Mouse (Mus musculus) liver, embryonic 13.5 days (tissue): ENCODE results near the gene Tfrc. TPM values are rescaled to one million over a fixed set of nuclear protein-coding genes. Genes with fewer than 3 reads are reported as not detected.
"Not testable (repeated sequence)": the region's sequence is repeated elsewhere in the genome, so short reads cannot be mapped to it uniquely, and the experiment has no call there.

Experiments used
- ATAC-seq: fragments of 200-750 bp; cut with Nextera tagmentation; 2 replicates; pipeline ENCODE4 v1.8.0; 2017; ENCODE audit warnings: low read depth, mild to moderate bottlenecking, moderate number of reproducible peaks, moderate library complexity
- DNase-seq: peaks from one replicate; pipeline ENCODE4 v3.0.0; 2022
- H3K27ac ChIP-seq: fragments of 300-500 bp; sonication (generic); 2 replicates; pipeline ENCODE4 v1.5.1; 2015; ENCODE audit warnings: moderate library complexity, mild to moderate bottlenecking, inconsistent platforms
- H3K27me3 ChIP-seq: fragments of 300-500 bp; sonication (generic); 2 replicates; pipeline ENCODE4 v1.6.1; 2015; ENCODE audit warnings: mild to moderate bottlenecking, inconsistent platforms
- H3K36me3 ChIP-seq: fragments of 300-500 bp; sonication (generic); 2 replicates; pipeline ENCODE4 v1.6.1; 2015; ENCODE audit warnings: mild to moderate bottlenecking, inconsistent platforms
- H3K4me1 ChIP-seq: fragments of 300-500 bp; sonication (generic); replicated peaks from 2 replicates; pipeline ENCODE4 v1.6.1; 2015; ENCODE audit warnings: inconsistent platforms
- H3K4me2 ChIP-seq: fragments of 300-500 bp; sonication (generic); 2 replicates; pipeline ENCODE4 v1.6.1; 2015; ENCODE audit warnings: inconsistent platforms, mild to moderate bottlenecking, moderate library complexity
- H3K4me3 ChIP-seq: fragments of 300-500 bp; sonication (generic); replicated peaks from 2 replicates; pipeline ENCODE4 v1.5.1; 2015; ENCODE audit warnings: mild to moderate bottlenecking, inconsistent platforms
- H3K9ac ChIP-seq: fragments of 300-500 bp; sonication (generic); 2 replicates; pipeline ENCODE4 v1.6.1; 2015; ENCODE audit warnings: mild to moderate bottlenecking, inconsistent platforms
- H3K9me3 ChIP-seq: fragments of 300-500 bp; sonication (generic); replicated peaks from 2 replicates; pipeline ENCODE4 v1.6.1; 2016; ENCODE audit warnings: inconsistent platforms
- WGBS: fragments of 180-500 bp; shearing (Covaris S2); methylation state at CpG from one replicate; pipeline ENCODE4 v1.1.7; 2015; ENCODE audit not compliant: insufficient replicate concordance; 5-methylcytosine and 5-hydroxymethylcytosine counted together
- polyA plus RNA-seq: library from polyadenylated mRNA; unstranded; fragments of >200 nt; fragmentation: Nextera tagmentation; extraction: Ambion mirVana; gene quantifications from 2 replicates; pipeline ENCODE4 v1.2.1, GENCODE M21; 2015

The Tfrc gene
- polyA plus RNA-seq, 1 experiment from 2014 or later, result 262 TPM

- Histone ChIP-seq H3K4me1 (peaks cover 29% of the 10 kb centered on the region), H3K9me3 (no peaks in the 10 kb centered on the region), H3K27ac (no peak overlapping the region), H3K9ac (no peak overlapping the region), H3K36me3 (no peaks in the 10 kb centered on the region), H3K27me3 (peaks cover 6% of the 10 kb centered on the region; the same call in 1 of the 2 replicates), H3K4me3 (no peak overlapping the region), H3K4me2 (no peak overlapping the region)
- ATAC-seq, result no peak
- DNase-seq, result no peak
- WGBS, result 81% methylated on average over 5 of the region's 5 CpGs
Measured at GRCm38 (mm10) chr16:32640096-32640495, 31.4 kb downstream of the Tfrc start.

GRCm38 (mm10) chr16:32640683-32641082 is 32.0 kb downstream of the Tfrc start:
- H3K9ac ChIP-seq, H3K36me3 ChIP-seq, H3K4me2 ChIP-seq, DNase-seq, H3K27ac ChIP-seq, H3K27me3 ChIP-seq, H3K4me3 ChIP-seq, ATAC-seq, H3K9me3 ChIP-seq: not testable (repeated sequence)
- peaks cover 35% of the 10 kb centered on the region for H3K4me1 ChIP-seq
- 60% methylated on average over 2 of the region's 2 CpGs for WGBS

- Histone ChIP-seq H3K36me3 (no peaks in the 10 kb centered on the region), H3K27me3 (peaks cover 6% of the 10 kb centered on the region; the same call in 1 of the 2 replicates), H3K4me2 (no peak overlapping the region), H3K9me3 (no peaks in the 10 kb centered on the region), H3K27ac (no peak overlapping the region), H3K4me1 (peaks cover 44% of the 10 kb centered on the region), H3K9ac (no peak overlapping the region), H3K4me3 (no peak overlapping the region)
- ATAC-seq, result no peak
- DNase-seq, result no peak
- 59% methylated on average over 20 of the region's 20 CpGs for WGBS
Measured at GRCm38 (mm10) chr16:32641440-32642219, 32.9 kb downstream of the Tfrc start.

GRCm38 (mm10) chr16:32642280-32642679 is 33.6 kb downstream of the Tfrc start:
- H3K4me2 ChIP-seq, result no peak overlapping the region
- ATAC-seq (no peak), DNase-seq (no peak)
- peaks cover 5% of the 10 kb centered on the region; the same call in 1 of the 2 replicates for H3K27me3 ChIP-seq
- H3K27ac ChIP-seq, result no peak overlapping the region
- WGBS, result 72% methylated on average over 13 of the region's 13 CpGs
- H3K9ac ChIP-seq, result no peak overlapping the region
- no peaks in the 10 kb centered on the region for H3K36me3 ChIP-seq
- no peak overlapping the region for H3K4me3 ChIP-seq
- H3K9me3 ChIP-seq, result no peaks in the 10 kb centered on the region
- peaks cover 48% of the 10 kb centered on the region for H3K4me1 ChIP-seq

- Histone ChIP-seq H3K9me3 (no peaks in the 10 kb centered on the region), H3K36me3 (0 out of 2 replicates have a peak, but pooled peaks cover under 1% of the 10 kb centered on the region), H3K27me3 (no peaks in the 10 kb centered on the region), H3K9ac (peak within 1 kb of the TSS; percentile 98), H3K4me3 (peak within 1 kb of the TSS; percentile 97), H3K4me2 (peak within 1 kb of the TSS; percentile 99), H3K4me1 (peaks cover 48% of the 10 kb centered on the region), H3K27ac (peak within 1 kb of the TSS; percentile 84)
- peak; percentile 82 for ATAC-seq
- peak; percentile 83 for DNase-seq
- under 1% methylated on average over 19 of the region's 40 CpGs for WGBS
Measured at GRCm38 (mm10) chr16:32643661-32644061, 34.9 kb downstream of the Tfrc start, which contains the start of gene Tnk2. Tnk2 (plus strand) TSS chr16:32643874.

- Histone ChIP-seq H3K9me3 (no peaks in the 10 kb centered on the region), H3K4me3 (peak overlapping the region; percentile 97), H3K4me1 (peaks cover 47% of the 10 kb centered on the region), H3K27me3 (no peaks in the 10 kb centered on the region), H3K27ac (peak overlapping the region; percentile 84), H3K36me3 (0 out of 2 replicates have a peak, but pooled peaks cover 2% of the 10 kb centered on the region), H3K9ac (peak overlapping the region; percentile 98), H3K4me2 (peak overlapping the region; percentile 99)
- ATAC-seq (peak; percentile 47), DNase-seq (no peak)
- WGBS, result under 1% methylated on average over 51 of the region's 82 CpGs
Measured at GRCm38 (mm10) chr16:32644069-32644800, 35.5 kb downstream of the Tfrc start.

- Histone ChIP-seq H3K4me1 (peaks cover 47% of the 10 kb centered on the region), H3K27ac (peak overlapping the region; percentile 84), H3K4me2 (peak overlapping the region; percentile 99), H3K9me3 (no peaks in the 10 kb centered on the region), H3K27me3 (no peaks in the 10 kb centered on the region), H3K4me3 (peak overlapping the region; percentile 97), H3K9ac (peak overlapping the region; percentile 98), H3K36me3 (0 out of 2 replicates have a peak, but pooled peaks cover 2% of the 10 kb centered on the region)
- 16% methylated on average over 12 of the region's 12 CpGs for WGBS
- DNase-seq (no peak), ATAC-seq (0 out of 2 replicates have a peak, but pooled peaks have one; percentile 9)
Measured at GRCm38 (mm10) chr16:32644801-32645170, 36.1 kb downstream of the Tfrc start.

GRCm38 (mm10) chr16:32645361-32645914 is 36.7 kb downstream of the Tfrc start:
- Histone ChIP-seq H3K4me2 (peak overlapping the region; percentile 99), H3K9me3 (no peaks in the 10 kb centered on the region), H3K27me3 (no peaks in the 10 kb centered on the region), H3K9ac (peak overlapping the region; percentile 98), H3K27ac (peak overlapping the region; percentile 84), H3K4me3 (peak overlapping the region; percentile 97), H3K36me3 (0 out of 2 replicates have a peak, but pooled peaks cover 2% of the 10 kb centered on the region), H3K4me1 (peaks cover 47% of the 10 kb centered on the region)
- ATAC-seq, result peak; percentile 85
- peak; percentile 72 for DNase-seq
- WGBS, result 8% methylated on average over 14 of the region's 14 CpGs

GRCm38 (mm10) chr16:32646014-32646413 is 37.3 kb downstream of the Tfrc start:
- DNase-seq (no peak), ATAC-seq (no peak)
- WGBS, result 76% methylated on average over 9 of the region's 9 CpGs
- peaks cover 51% of the 10 kb centered on the region for H3K4me1 ChIP-seq
- no peaks in the 10 kb centered on the region for H3K9me3 ChIP-seq
- H3K36me3 ChIP-seq, result 0 out of 2 replicates have a peak, but pooled peaks cover 2% of the 10 kb centered on the region
- H3K4me3 ChIP-seq, result peak overlapping the region; percentile 97
- H3K27me3 ChIP-seq, result no peaks in the 10 kb centered on the region
- H3K9ac ChIP-seq, result peak overlapping the region; percentile 98; the same call in 1 of the 2 replicates
- peak overlapping the region; percentile 84 for H3K27ac ChIP-seq
- peak overlapping the region; percentile 99 for H3K4me2 ChIP-seq

- Histone ChIP-seq H3K27me3 (no peaks in the 10 kb centered on the region), H3K9me3 (no peaks in the 10 kb centered on the region), H3K36me3 (peaks cover 5% of the 10 kb centered on the region; the same call in 1 of the 2 replicates), H3K4me3 (no peak overlapping the region), H3K9ac (no peak overlapping the region), H3K4me2 (no peak overlapping the region), H3K4me1 (peaks cover 56% of the 10 kb centered on the region), H3K27ac (no peak overlapping the region)
- DNase-seq, result no peak
- no peak for ATAC-seq
Measured at GRCm38 (mm10) chr16:32647712-32648111, 39.0 kb downstream of the Tfrc start.

- peaks cover 5% of the 10 kb centered on the region; the same call in 1 of the 2 replicates for H3K36me3 ChIP-seq
- no peak overlapping the region for H3K4me3 ChIP-seq
- H3K9ac ChIP-seq, result no peak overlapping the region
- H3K27ac ChIP-seq, result no peak overlapping the region
- no peak overlapping the region for H3K4me2 ChIP-seq
- ATAC-seq, result no peak
- no peaks in the 10 kb centered on the region for H3K9me3 ChIP-seq
- H3K27me3 ChIP-seq, result no peaks in the 10 kb centered on the region
- peaks cover 51% of the 10 kb centered on the region for H3K4me1 ChIP-seq
- DNase-seq, result no peak
Measured at GRCm38 (mm10) chr16:32650461-32650860, 41.7 kb downstream of the Tfrc start.
